ENCODE assay signal across 8 mouse cellular contexts in the genomic region with DNA sequence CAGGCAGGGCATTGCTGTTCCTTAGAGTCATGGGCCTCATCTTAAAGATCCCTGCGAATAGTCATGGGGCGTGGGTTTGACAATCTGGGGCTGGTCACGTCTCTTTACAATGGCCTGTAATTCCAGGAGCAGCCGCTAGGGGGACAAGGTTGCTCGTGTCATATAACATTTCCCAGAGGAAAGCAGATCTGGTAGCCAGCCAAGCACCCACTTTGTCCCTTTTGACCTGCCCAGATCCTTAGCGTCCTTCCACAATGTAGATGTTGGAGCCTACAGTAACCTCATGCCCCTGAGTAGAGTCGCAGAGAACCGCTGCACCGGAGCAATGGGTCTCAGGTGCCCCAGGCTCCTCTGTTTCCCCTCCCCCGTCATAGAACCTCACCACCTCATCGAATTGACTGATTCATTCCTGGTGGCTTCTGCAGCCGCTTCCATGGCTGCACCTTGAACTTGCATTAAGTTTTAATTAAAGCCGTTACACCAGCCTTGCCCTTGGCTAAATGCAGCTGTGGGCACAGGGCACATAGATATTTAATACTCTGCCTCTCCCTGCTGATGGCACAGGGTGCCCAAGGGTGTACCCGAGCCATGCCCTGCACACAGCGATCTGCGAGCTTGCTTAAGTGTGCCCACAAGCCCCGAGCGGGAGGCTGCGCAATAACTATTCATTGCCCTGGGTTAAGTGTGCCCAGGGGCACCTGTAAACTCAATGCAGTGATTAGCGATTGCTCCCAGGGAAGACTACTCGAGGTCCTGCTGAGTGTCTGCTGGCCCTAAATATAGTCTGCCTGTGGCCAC. TPM values are rescaled to one million over a fixed set of nuclear protein-coding genes. Genes with fewer than 3 reads are reported as not detected.
DNase-seq lines count a peak whose midpoint lies in the region; ATAC-seq and TF ChIP-seq lines count a peak whose summit lies in the region.

No protein-coding gene starts in this region.

- no peaks in the 10 kb centered on the region for H3K27me3 ChIP-seq in hindbrain, postnatal 0 days (ENCODE audit: insufficient read depth, low read length)

- intact Hi-C loops in left cerebral cortex, postnatal 10 days (cut with DNase I): no loop called here

- H3K4me3 ChIP-seq in hindbrain, postnatal 0 days (ENCODE audit: low read length): no peak overlapping the region

- peak; percentile 79 for DNase-seq in CD4-positive, CD25-positive, alpha-beta regulatory T cell, adult 2 months (ENCODE audit: low read depth, low spot score)
- DNase-seq in cerebellum, postnatal 10 days: peak; percentile 85 to 93
- DNase-seq in frontal cortex, postnatal 36 days (ENCODE audit: low spot score in 2 of 2): peak; percentile 57 to 60
- DNase-seq in hindbrain, postnatal 0 days (ENCODE audit: low spot score): peak; percentile 81
- DNase-seq in left cerebral cortex, postnatal 10 days (ENCODE audit: extremely low spot score in 1 of 2, low spot score in 2 of 2): peak; percentile 28 to 74
- peak; percentile 67 for DNase-seq in skeletal muscle tissue, adult 2 months (ENCODE audit: low read depth, low spot score)

- no peaks in the 10 kb centered on the region for H3K4me1 ChIP-seq in hindbrain, postnatal 0 days (ENCODE audit: insufficient read depth, low read length)

- no peak overlapping the region for H3K27ac ChIP-seq in hindbrain, postnatal 0 days

- peak overlapping the region; percentile 10; the same call in 1 of the 2 replicates for H3K4me2 ChIP-seq in hindbrain, postnatal 0 days (ENCODE audit: low read depth, low read length)

- no peaks in the 10 kb centered on the region for H3K9me3 ChIP-seq in hindbrain, postnatal 0 days (ENCODE audit: low read length)

- peak; percentile 91 for TF ChIP-seq CTCF in hindbrain, postnatal 0 days (IDR thresholded peaks at IDR 0.05; ENCODE audit: low read depth)

- H3K36me3 ChIP-seq in hindbrain, postnatal 0 days (ENCODE audit: insufficient read depth, low read length): no peaks in the 10 kb centered on the region

- H3K9ac ChIP-seq in hindbrain, postnatal 0 days (replicated peaks; ENCODE audit: low read length): no peak overlapping the region

- 33% methylated on average over 21 of the region's 21 CpGs for WGBS in hindbrain, postnatal 0 days

- ATAC-seq in CD4-positive, CD25-positive, alpha-beta regulatory T cell, adult 4 months: no peak
- peak; percentile 50; the same call in 1 of the 2 replicates for ATAC-seq in hindbrain, postnatal 0 days
- ATAC-seq in megakaryocyte progenitor cell, adult 5-6 weeks (replicated peaks; ENCODE audit: poor library complexity): peak; percentile 76

RNA-seq across cellular contexts. Expression of a gene that starts 19.2 kb away (rescaled TPM):
- not detected for polyA plus RNA-seq in CD4-positive, CD25-positive, alpha-beta regulatory T cell, adult 4 months (2017; shearing (Covaris generic))
- total RNA-seq in hindbrain, postnatal 0 days (2014; rRNA removed): not detected in 2 replicates
- polyA plus RNA-seq in hindbrain, postnatal 0 days (2015; fragmentation: Nextera tagmentation; extraction: Ambion mirVana): not detected in 2 replicates
- total RNA-seq in left cerebral cortex, postnatal 10 days (2021): not detected
- total RNA-seq in megakaryocyte progenitor cell, adult 5-6 weeks (2015): not detected in 2 replicates
- total RNA-seq in megakaryocyte progenitor cell, adult 5-6 weeks (2017): not detected in 2 replicates

RNA-seq across cellular contexts. Expression of a gene that starts 35.5 kb away (rescaled TPM):
- polyA plus RNA-seq in CD4-positive, CD25-positive, alpha-beta regulatory T cell, adult 4 months (2017; shearing (Covaris generic)): 100 to 1,000 TPM; 158 to 201 TPM
- 160 and 205 TPM in 2 replicates for total RNA-seq in hindbrain, postnatal 0 days (2014; rRNA removed)
- polyA plus RNA-seq in hindbrain, postnatal 0 days (2015; fragmentation: Nextera tagmentation; extraction: Ambion mirVana): 116 and 121 TPM in 2 replicates
- total RNA-seq in left cerebral cortex, postnatal 10 days (2021): 100 to 1,000 TPM; 190 TPM
- 300 and 381 TPM in 2 replicates for total RNA-seq in megakaryocyte progenitor cell, adult 5-6 weeks (2015)
- 512 and 640 TPM in 2 replicates for total RNA-seq in megakaryocyte progenitor cell, adult 5-6 weeks (2017)
